Mouse (Mus musculus) megakaryocyte, embryonic 14.5 days (primary cell): ENCODE measurements around the gene Plekha1.

Experiments
- FLI1 ChIP-seq: IDR thresholded peaks from 2 replicates; pipeline ENCODE4 v1.6.1; 2012; ENCODE audit warnings: low read length, inconsistent platforms, mixed read lengths
- GATA1 ChIP-seq: IDR thresholded peaks from 3 replicates; pipeline ENCODE4 v1.6.1; 2012; ENCODE audit warnings: mixed read lengths, low read length, inconsistent platforms, borderline replicate concordance

DNA sequence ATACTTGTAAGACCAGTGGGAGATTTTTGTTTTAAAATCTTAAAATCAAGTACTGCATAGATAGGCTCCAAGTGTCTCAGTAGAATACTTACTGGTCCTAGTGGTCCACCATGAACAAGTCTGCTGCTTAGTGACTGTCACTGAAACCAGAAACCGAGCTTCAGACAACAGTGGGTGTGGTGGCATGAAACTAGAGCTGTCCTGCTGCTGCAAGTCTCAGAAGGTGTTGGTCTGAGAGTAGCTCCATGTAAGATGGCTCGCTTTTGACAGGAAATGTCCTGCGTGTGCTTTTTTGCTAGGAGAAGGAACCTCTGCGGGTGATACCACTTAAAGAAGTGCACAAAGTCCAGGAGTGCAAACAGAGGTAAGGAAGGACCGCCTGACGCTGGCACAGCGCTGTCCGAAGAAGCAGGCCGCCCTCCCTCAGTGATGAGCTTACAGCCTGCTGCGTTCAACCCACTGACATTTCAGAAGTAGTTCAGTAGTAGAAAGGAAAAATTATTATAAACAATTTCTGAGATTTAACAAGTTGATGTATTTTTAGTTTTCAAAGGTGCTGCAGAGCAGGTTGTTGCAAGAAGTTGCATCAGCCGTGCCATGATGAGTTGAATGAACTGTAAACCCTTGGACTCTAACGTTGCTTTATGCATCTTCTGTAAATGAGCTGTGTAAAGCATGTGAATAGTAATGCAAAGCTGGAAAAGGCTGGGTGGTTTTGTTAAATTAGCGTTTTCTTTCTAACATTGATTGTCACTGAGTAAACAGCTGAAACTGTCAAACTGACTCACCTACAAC is 39.2 kb downstream of the Plekha1 start:
- no peak for TF ChIP-seq GATA1
- no peak for TF ChIP-seq FLI1
